Mouse (Mus musculus): ENCODE data around the gene Gmpr2.

The Gmpr2 gene

DNA sequence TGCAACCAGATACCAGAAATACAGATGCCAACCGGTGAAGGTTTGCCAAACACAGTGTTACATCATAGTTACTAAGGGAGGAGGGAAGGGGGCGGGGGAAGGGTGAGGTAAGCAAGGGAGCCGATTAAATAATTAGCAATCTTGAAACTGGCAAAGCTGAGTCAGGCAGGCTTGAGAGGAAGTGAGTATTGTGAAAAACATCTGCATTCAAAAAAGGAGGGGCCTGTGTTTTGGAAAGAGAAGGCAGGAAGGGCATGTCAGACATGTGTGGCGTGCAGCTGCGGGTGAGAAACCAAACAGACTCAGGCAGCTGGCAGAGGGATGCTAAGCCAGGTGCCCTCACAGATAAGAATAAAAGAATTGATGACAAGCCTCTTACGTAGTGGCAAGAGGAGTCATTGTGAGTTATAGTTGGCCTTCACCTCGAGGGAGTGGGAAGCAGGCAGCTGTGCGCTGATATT is 52.7 kb downstream of the Gmpr2 start:
- DNase-seq (ENCODE audit: low spot score in 2 of 2): no peak

DNA sequence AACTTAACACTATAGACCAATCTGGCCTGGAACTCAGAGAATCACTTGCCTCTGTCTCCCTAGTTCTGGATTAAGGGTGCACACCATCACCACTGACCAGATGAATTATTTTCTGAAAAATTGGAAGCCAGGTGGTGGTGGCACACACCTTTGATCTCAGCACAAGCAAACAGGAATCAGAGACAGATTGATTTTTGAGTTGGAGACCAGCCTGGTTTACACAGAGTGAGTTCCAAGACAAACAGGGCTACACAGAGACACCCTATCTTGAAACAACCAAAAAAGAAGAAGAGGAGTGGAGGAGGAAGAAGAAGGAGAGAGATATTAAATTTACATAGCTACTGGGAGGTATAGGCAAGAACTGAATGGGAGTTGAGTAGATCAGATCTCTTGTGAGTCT is 54.5 kb downstream of the Gmpr2 start:
- no peak for DNase-seq (ENCODE audit: low spot score in 2 of 2)

DNA sequence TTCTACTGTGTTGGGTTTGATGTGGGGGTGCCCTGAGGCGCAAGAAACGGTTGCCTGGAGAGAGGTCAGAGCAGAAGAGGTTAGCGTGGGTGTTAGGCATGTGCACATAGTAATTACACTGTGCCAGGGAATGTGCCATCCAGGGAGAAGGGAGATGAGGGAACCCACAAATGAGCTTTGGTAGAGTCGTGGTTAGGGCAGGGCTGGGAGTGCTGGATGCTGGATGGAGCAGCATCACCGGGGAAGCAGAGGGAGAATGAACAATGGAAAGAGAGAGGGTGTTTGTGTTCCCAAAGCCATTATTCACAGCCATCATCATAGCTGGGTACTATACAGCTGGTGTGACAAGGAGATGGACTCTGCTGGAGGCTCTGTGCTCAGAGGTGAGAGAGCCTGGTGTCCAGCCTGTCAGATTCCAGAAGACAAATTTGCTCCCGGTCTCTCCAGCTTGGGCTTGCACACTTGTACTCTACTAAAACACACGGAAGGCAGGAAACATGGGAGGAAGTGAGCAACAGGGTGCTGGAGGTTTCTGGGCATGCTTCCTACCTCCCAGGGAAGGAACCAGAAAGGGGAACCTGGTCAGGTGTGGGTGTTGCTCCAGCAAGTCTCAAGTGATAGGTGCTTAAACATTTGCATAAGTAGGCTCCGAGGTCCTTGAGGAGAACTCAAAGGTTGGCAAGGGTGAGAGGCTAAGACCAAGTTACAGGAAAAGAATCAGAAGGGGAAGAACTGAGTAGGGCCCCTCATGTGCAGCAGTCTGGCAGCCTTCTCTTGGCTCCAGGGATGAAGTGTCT is 56.3 kb downstream of the Gmpr2 start:
- no peak for DNase-seq (ENCODE audit: low spot score in 2 of 2)

Data from left cerebral cortex, adult 9 months (tissue).